Mouse (Mus musculus) midbrain, embryonic 16.5 days (tissue): ENCODE results near the gene Ano5. TPM values are rescaled to one million over a fixed set of nuclear protein-coding genes. Genes with fewer than 3 reads are reported as not detected.

Experiments used
- ATAC-seq: fragments of 200-750 bp; cut with Nextera tagmentation; 2 replicates; pipeline ENCODE4 v1.8.0; 2017; ENCODE audit warnings: moderate TSS enrichment
- H3K27ac ChIP-seq: fragments of 300-500 bp; sonication (generic); 2 replicates; pipeline ENCODE4 v1.5.1; 2014; ENCODE audit warnings: mild to moderate bottlenecking, low read length, mixed read lengths
- H3K27me3 ChIP-seq: fragments of 300-500 bp; sonication (generic); 2 replicates; pipeline ENCODE4 v1.6.1; 2014; ENCODE audit warnings: low read depth, low read length, mixed read lengths; ENCODE audit not compliant: control insufficient read depth, insufficient read depth
- H3K36me3 ChIP-seq: fragments of 300-500 bp; sonication (generic); 2 replicates; pipeline ENCODE4 v1.6.1; 2014; ENCODE audit warnings: mild to moderate bottlenecking, low read length, moderate library complexity, mixed read lengths; ENCODE audit not compliant: control insufficient read depth, insufficient read depth
- H3K4me1 ChIP-seq: fragments of 300-500 bp; sonication (generic); 2 replicates; pipeline ENCODE4 v1.6.1; 2014; ENCODE audit warnings: mild to moderate bottlenecking, low read length, mixed read lengths; ENCODE audit not compliant: control insufficient read depth, insufficient read depth
- H3K4me2 ChIP-seq: fragments of 300-500 bp; sonication (generic); 2 replicates; pipeline ENCODE4 v1.6.1; 2014; ENCODE audit warnings: mild to moderate bottlenecking, low read length, mixed read lengths
- H3K4me3 ChIP-seq: fragments of 300-500 bp; sonication (generic); 2 replicates; pipeline ENCODE4 v1.5.1; 2014; ENCODE audit warnings: low read depth, mild to moderate bottlenecking, low read length, moderate library complexity, mixed read lengths
- H3K9ac ChIP-seq: fragments of 300-500 bp; sonication (generic); 2 replicates; pipeline ENCODE4 v1.6.1; 2014; ENCODE audit warnings: low read depth, low read length, mixed read lengths
- H3K9me3 ChIP-seq: fragments of 300-500 bp; sonication (generic); replicated peaks from 2 replicates; pipeline ENCODE4 v1.6.1; 2014; ENCODE audit warnings: mild to moderate bottlenecking, low read length, mixed read lengths; ENCODE audit not compliant: control insufficient read depth, poor library complexity, severe bottlenecking
- WGBS: fragments of 180-500 bp; shearing (Covaris S2); extraction: QIAGEN DNeasy Blood & Tissue Kit; methylation state at CpG from one replicate; pipeline ENCODE4 v1.1.7; 2014; 5-methylcytosine and 5-hydroxymethylcytosine counted together
- polyA plus RNA-seq: library from polyadenylated mRNA; unstranded; fragments of >200 nt; fragmentation: Nextera tagmentation; extraction: Ambion mirVana; gene quantifications from 2 replicates; pipeline ENCODE4 v1.2.1, GENCODE M21; 2015

Ano5 gene
- polyA plus RNA-seq: 1.7 TPM in 2 replicates

DNA sequence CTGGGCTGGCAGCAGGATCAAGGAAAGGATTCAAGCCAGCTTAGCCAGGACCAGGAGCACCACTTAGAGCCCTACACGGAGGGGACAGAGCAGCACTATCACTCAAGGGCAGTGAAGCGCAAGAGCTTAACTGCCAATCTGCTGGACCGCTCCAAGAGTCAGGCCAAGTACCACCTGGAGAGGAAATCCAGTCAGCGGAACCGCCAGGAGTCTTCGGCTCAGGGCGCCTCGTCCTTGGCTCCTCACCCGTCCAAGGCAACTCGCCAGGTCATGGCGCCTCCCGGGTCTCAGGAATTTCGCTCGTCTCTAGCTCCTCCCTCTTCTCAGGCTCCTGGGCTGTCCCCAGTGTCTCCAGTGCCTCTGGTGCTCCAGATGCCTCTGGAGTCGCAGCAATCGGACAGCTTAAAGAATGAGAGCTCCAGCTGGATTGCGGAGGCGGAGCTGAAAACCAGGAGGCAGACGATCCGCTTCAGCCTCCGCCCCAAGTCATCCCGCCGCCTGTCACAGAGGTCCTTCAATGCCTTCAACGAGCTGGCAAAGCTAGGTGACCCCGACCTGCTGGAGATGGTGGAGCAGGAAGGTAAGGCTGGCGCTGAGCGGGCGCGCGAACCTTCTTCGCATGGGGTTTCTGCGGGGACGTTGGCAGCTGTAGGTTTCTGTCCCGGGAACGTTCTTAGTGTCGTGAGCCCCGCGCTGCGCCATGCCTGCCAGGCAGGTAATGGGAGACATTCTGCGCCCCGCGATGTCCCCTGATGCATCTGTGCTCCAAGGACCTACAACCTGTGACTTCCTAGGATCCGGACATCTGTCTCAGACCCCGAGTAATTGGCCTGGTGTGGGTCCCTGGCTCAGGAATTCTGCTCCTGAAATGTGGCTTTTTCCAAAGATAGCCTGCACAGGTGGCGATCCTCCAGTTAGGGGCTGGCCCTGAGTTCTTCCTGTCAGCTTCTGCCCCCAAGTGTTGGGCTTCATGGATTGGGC lies at the start of gene Ano5:
Gene Ano5, plus strand, starts transcription at position 359 of the 981 bp plus-strand sequence.
- WGBS: 2% methylated on average over 45 of the region's 45 CpGs
- ATAC-seq: peak; percentile 81
- Histone ChIP-seq H3K27ac (peak within 1 kb of the TSS; percentile 57), H3K4me3 (peak within 1 kb of the TSS; percentile 63), H3K4me2 (peak within 1 kb of the TSS; percentile 74), H3K36me3 (no peaks in the 10 kb centered on the region), H3K9ac (peak within 1 kb of the TSS; percentile 75), H3K9me3 (no peaks in the 10 kb centered on the region), H3K4me1 (peaks cover 5% of the 10 kb centered on the region; the same call in 1 of the 2 replicates), H3K27me3 (no peaks in the 10 kb centered on the region; the same call in 1 of the 2 replicates)

DNA sequence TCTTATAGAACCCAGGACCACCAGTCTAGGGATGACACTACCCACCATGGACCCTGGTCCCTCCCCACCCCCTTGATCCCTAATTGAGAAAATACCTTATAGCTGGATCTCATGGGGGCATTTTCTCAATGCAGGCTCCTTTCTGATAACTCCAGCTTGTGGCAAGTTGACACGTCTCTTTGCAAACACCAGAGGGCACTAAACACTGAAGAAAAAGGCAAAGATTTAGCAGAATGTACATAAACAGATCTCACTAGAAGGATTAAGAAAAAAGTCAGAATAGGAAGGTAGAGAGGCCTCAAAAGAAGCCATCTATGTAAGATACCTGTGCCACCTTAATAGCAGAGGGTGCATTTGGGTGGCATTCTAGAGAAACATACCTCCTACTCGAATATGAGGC lies 11.4 kb upstream of the Ano5 start:
- Histone ChIP-seq H3K4me3 (no peak overlapping the region), H3K4me1 (no peaks in the 10 kb centered on the region), H3K4me2 (no peak overlapping the region), H3K27me3 (no peaks in the 10 kb centered on the region), H3K9ac (no peak overlapping the region), H3K36me3 (no peaks in the 10 kb centered on the region), H3K27ac (no peak overlapping the region), H3K9me3 (no peaks in the 10 kb centered on the region)
- ATAC-seq: 0 out of 2 replicates have a peak, but pooled peaks have one; percentile 25
- 48% methylated on average over 2 of the region's 2 CpGs for WGBS

DNA sequence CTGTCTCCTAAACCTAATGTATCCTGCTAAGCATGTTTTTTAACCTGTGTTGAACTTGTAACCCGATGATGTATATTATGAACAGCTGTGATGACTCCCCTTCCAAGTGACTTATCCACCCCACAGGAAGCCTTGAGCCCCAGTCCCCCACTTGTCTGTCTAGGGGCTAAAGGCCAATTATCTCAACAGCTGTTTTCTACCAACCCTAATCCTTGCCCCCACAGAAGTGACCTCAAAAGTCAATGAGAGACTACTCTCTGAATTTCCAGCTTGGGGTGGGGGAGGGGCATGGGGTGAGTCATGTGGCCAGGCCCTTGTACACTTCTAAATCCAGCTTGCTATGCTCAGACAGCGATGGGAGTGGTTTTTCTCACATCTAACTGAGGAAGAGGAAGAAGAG lies 6.9 kb upstream of the Ano5 start:
- H3K36me3 ChIP-seq: no peaks in the 10 kb centered on the region
- H3K9me3 ChIP-seq: no peaks in the 10 kb centered on the region
- H3K4me3 ChIP-seq: no peak overlapping the region
- H3K4me1 ChIP-seq: no peaks in the 10 kb centered on the region
- no peak overlapping the region for H3K27ac ChIP-seq
- H3K9ac ChIP-seq: no peak overlapping the region
- no peaks in the 10 kb centered on the region for H3K27me3 ChIP-seq
- no peak for ATAC-seq
- H3K4me2 ChIP-seq: no peak overlapping the region
- 56% methylated on average over 2 of the region's 2 CpGs for WGBS

DNA sequence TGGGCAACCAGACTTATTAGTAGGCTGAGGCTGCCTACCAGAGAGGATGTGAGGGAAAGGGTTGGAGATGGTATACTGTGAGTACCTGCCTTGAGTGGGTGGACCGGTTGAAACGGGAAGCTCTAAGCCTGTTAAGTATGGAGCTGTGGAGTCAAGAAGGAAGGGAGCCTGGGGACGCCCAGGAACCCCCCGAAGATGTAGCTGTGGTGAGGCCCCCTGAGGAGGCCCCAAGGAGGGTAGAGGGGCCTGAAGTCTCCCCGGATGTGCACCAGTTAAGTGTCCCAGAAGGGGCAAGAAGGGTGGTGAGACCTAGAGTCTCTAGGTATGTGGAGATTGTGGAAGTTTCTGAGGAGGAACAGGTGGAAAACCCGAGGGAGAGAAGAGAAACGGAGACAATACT lies 682 bp upstream of the Ano5 start:
- H3K4me1 ChIP-seq: peaks cover 5% of the 10 kb centered on the region; the same call in 1 of the 2 replicates
- H3K9me3 ChIP-seq: no peaks in the 10 kb centered on the region
- H3K27ac ChIP-seq: no peak overlapping the region
- ATAC-seq: 0 out of 2 replicates have a peak, but pooled peaks have one; percentile 28
- H3K9ac ChIP-seq: no peak overlapping the region
- WGBS: 84% methylated on average over 7 of the region's 7 CpGs
- no peak overlapping the region; the same call in 1 of the 2 replicates for H3K4me3 ChIP-seq
- no peaks in the 10 kb centered on the region for H3K36me3 ChIP-seq
- no peaks in the 10 kb centered on the region; the same call in 1 of the 2 replicates for H3K27me3 ChIP-seq
- peak overlapping the region; percentile 74 for H3K4me2 ChIP-seq

DNA sequence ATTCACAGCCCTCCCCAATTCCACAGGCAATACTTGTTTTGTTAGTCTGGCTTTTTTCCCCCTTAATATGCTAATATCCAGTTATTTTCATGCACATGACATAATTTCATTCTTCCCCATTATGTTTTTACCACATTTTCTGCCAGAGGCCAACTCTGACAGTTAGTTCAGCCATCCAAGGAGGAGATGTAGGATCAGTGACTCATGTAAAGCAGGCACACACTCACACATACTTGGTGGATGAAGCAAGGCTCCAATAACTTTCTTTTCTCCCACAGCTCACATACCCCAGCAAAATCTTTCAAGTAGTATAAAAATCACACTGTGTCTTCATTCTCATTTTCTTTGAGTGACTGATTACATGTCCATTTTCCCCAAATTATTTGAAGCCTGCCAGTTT lies 28.5 kb downstream of the Ano5 start:
- Histone ChIP-seq H3K9ac (no peak overlapping the region), H3K4me1 (no peaks in the 10 kb centered on the region), H3K4me3 (no peak overlapping the region), H3K27me3 (no peaks in the 10 kb centered on the region), H3K27ac (no peak overlapping the region), H3K4me2 (no peak overlapping the region), H3K9me3 (no peaks in the 10 kb centered on the region), H3K36me3 (no peaks in the 10 kb centered on the region)
- no peak for ATAC-seq

DNA sequence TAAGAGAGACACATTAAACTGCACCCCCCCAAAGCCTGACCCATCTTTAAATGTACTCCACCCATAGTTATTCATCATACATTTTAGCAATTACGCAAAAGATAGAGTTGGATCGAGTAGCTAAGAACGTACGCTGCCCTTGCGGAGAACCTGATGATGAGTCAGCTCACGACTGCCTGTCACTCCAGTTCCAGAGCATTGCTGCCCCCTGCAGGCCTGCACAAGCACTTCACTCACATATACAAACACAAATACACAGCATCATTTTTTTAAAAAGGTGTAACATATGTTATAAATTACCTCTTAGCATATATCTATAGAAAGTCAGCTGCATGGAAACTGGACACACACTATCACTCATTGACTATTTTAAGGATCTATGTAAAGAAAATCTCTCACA lies 29.9 kb downstream of the Ano5 start:
- H3K4me1 ChIP-seq: no peaks in the 10 kb centered on the region
- H3K4me2 ChIP-seq: no peak overlapping the region
- H3K9ac ChIP-seq: no peak overlapping the region
- no peaks in the 10 kb centered on the region for H3K27me3 ChIP-seq
- no peak overlapping the region for H3K27ac ChIP-seq
- no peak for ATAC-seq
- 61% methylated on average over 6 of the region's 6 CpGs for WGBS
- H3K9me3 ChIP-seq: no peaks in the 10 kb centered on the region
- H3K36me3 ChIP-seq: no peaks in the 10 kb centered on the region
- H3K4me3 ChIP-seq: no peak overlapping the region

DNA sequence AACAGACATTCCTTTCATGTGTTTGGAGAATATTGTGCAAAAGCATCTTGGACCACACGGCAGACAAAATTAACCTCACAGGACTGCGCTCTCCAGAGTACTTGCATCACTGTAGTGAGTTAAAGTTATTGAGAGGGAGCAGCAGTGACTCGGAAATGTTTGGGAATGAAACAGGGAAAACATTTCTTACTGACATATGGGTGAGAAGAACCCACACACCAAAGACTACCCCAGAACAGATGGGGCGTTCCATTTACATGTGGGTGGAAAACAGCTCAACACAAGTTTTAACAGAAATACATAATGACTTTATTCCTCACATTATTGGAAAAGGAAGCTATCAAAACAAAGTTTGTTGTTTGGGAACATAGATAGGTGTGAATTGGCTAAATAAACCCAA lies 89.2 kb downstream of the Ano5 start:
- Histone ChIP-seq H3K9ac (no peak overlapping the region), H3K4me2 (no peak overlapping the region), H3K27me3 (no peaks in the 10 kb centered on the region), H3K4me3 (no peak overlapping the region), H3K27ac (no peak overlapping the region), H3K4me1 (no peaks in the 10 kb centered on the region), H3K36me3 (no peaks in the 10 kb centered on the region), H3K9me3 (no peaks in the 10 kb centered on the region)
- 87% methylated on average over 4 of the region's 4 CpGs for WGBS
- no peak for ATAC-seq

DNA sequence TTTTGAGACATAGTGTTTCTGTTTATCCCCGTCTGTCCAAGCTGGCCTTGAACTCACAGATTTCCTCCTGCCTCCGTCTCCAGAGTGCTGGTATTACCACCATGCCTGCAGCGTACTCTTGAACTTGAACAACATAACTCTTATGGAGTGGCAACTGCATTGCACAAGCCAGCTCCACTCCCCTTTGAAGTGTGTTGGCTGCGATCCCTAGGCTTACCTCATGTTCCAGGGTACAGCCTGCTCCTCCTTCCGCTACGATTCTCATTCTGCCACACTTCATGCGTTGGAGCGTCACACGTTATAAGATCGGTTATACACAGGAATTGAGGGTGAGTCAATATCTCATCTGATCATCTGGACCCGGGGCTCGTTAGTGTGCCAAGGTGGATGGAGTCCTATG lies 92.9 kb downstream of the Ano5 start:
- no peak overlapping the region for H3K27ac ChIP-seq
- no peaks in the 10 kb centered on the region for H3K36me3 ChIP-seq
- no peak for ATAC-seq
- no peak overlapping the region for H3K4me3 ChIP-seq
- no peaks in the 10 kb centered on the region for H3K4me1 ChIP-seq
- no peaks in the 10 kb centered on the region for H3K9me3 ChIP-seq
- H3K9ac ChIP-seq: no peak overlapping the region
- H3K27me3 ChIP-seq: no peaks in the 10 kb centered on the region
- no peak overlapping the region for H3K4me2 ChIP-seq
- 94% methylated on average over 12 of the region's 12 CpGs for WGBS

DNA sequence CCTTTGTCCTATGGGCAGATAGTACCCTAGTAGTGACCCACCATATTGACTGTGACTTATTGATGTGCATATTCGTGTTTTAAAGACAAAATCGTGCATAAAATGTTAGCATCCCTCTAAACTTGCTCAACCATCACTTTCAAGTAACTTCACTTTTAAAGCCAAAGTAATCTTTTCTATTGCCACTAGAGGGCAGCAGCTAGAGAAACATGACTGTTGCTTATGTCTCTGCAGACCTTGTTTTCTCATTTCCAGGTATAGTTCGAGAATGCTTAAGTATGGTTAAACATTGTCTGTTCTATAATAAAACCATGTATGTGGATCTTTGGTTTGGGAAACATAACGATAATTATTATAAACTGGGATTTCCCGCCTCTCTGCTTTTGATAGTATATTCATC lies 103.6 kb downstream of the Ano5 start:
- Histone ChIP-seq H3K4me1 (peaks cover 2% of the 10 kb centered on the region; the same call in 1 of the 2 replicates), H3K36me3 (no peaks in the 10 kb centered on the region), H3K9ac (no peak overlapping the region), H3K4me3 (no peak overlapping the region), H3K27me3 (no peaks in the 10 kb centered on the region), H3K27ac (no peak overlapping the region), H3K9me3 (no peaks in the 10 kb centered on the region), H3K4me2 (no peak overlapping the region)
- 41% methylated on average over 5 of the region's 5 CpGs for WGBS
- ATAC-seq: no peak
